Mouse (Mus musculus): Measurements from ENCODE around the gene Bcar1. TPM values are rescaled to one million over a fixed set of nuclear protein-coding genes. Genes with fewer than 3 reads are reported as not detected.

Bcar1 gene
- polyA plus RNA-seq, 1 experiment from 2014 or later = 61.5 TPM

DNA sequence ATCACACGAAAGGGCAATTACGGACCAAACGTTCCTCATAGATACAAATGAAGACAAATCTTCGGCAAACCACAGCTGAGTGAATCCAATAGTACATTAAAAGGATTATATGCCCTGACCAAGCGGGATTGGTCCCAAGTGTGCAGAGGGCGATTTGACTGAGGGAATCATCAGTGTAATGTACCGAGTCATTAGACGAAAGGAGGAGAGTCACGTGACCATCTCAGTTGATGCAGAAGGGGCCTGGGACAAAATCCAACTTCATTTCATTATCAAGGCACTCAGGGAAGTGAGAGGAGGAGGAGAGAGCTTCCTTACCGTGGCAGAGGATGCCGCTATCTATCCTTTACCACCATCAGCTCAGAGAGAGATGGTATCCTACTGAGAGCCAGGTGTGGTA, 62.5 kb downstream of the Bcar1 start:
- Histone ChIP-seq H3K9me3 (0 out of 2 replicates have a peak, but pooled peaks cover 5% of the 10 kb centered on the region), H3K4me1 (no peaks in the 10 kb centered on the region), H3K4me3 (no peak overlapping the region), H3K36me3 (no peaks in the 10 kb centered on the region), H3K9ac (no peak overlapping the region), H3K27ac (no peak overlapping the region), H3K4me2 (replicated peaks) (no peak overlapping the region), H3K27me3 (replicated peaks) (no peaks in the 10 kb centered on the region)
- whole genome bisulfite sequencing = 61% methylated on average over 11 of the region's 11 CpGs
- no peak for ATAC-seq (ENCODE audit: low FRiP score, low read depth)

DNA sequence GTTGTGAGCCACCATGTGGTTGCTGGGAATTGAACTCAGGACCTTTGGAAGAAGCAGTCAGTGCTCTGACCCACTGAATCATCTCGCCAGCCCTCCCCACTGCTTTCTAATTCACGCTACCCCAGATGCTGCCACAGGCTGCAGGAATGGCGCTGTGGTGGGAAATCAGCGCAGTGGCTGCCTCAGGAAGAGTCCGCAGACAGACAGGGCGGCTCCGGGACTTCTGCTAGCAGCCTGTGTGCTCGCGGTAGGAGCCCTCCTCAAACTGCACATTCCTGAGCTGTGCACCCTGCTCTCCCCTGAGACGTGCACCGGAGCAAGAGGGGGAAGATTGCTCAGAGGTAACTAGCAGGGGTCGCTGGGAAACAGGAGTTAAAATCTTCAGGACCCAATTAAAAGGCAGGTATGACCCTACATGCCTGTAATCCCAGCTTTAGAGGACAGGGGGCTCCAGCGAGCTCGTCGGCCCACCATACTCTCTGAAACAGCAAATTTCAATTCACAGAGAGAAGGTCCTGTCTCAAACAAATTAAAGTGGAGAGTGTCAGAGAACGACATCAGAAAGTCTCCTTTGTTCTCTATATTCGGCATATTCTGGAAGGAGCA, 63.1 kb downstream of the Bcar1 start:
- H3K9ac ChIP-seq = no peak overlapping the region
- no peak overlapping the region for H3K27ac ChIP-seq
- H3K9me3 ChIP-seq = 0 out of 2 replicates have a peak, but pooled peaks cover 6% of the 10 kb centered on the region
- no peaks in the 10 kb centered on the region for H3K36me3 ChIP-seq
- ATAC-seq (ENCODE audit: low FRiP score, low read depth) = no peak
- H3K4me1 ChIP-seq = no peaks in the 10 kb centered on the region
- no peaks in the 10 kb centered on the region for H3K27me3 ChIP-seq (replicated peaks)
- H3K4me2 ChIP-seq (replicated peaks) = 0 out of 2 replicates have a peak overlapping the region, but pooled peaks have one; percentile 7
- WGBS = 39% methylated on average over 17 of the region's 17 CpGs
- H3K4me3 ChIP-seq = no peak overlapping the region

DNA sequence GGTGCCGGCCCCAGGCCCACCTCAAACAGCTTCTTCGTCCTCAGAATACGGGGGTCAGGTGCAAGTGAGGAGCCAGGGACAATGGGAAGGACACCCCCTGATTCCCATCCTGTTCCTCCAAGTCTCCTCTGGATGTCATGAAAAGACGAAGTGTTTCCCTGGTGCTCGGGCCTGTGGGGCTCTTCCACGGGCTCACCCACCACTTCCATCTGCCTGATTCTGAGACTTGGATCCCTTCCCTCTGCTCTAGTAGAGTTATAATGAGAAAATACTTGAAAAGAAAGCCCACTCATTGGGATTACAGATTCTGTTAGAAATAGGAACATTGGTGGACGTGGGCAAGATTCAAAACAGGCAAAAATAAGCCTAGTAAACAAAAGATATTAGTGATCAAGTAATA, 64.8 kb downstream of the Bcar1 start:
- Histone ChIP-seq H3K4me3 (no peak overlapping the region), H3K4me1 (no peaks in the 10 kb centered on the region), H3K9ac (no peak overlapping the region), H3K36me3 (no peaks in the 10 kb centered on the region), H3K4me2 (replicated peaks) (no peak overlapping the region), H3K27ac (no peak overlapping the region), H3K27me3 (replicated peaks) (no peaks in the 10 kb centered on the region), H3K9me3 (0 out of 2 replicates have a peak, but pooled peaks cover 6% of the 10 kb centered on the region)
- 90% methylated on average over 7 of the region's 7 CpGs for WGBS
- ATAC-seq (ENCODE audit: low FRiP score, low read depth) = no peak

DNA sequence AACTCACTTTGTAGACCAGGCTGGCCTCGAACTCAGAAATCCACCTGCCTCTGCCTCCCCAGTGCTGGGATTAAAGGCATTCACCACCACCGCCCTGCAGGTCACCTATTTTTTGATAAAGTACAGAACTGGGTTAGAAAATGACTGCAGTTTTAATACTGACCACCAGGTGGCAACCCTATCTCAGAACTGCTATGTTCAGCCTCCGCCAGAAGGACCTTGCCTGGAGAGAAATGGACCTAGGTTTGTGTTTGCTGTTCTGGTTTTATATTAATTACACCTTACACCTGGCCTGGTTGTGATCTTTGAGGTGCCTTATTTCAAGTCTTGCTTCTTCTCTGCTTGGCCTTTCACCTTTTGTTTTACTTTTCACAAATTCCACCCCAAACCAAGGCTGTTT, 65.5 kb downstream of the Bcar1 start:
- 38% methylated on average over 3 of the region's 3 CpGs for WGBS
- 0 out of 2 replicates have a peak, but pooled peaks cover 6% of the 10 kb centered on the region for H3K9me3 ChIP-seq
- H3K4me1 ChIP-seq = no peaks in the 10 kb centered on the region
- H3K4me3 ChIP-seq = no peak overlapping the region
- no peak overlapping the region for H3K27ac ChIP-seq
- no peak overlapping the region for H3K4me2 ChIP-seq (replicated peaks)
- no peak for ATAC-seq (ENCODE audit: low FRiP score, low read depth)
- no peaks in the 10 kb centered on the region for H3K27me3 ChIP-seq (replicated peaks)
- H3K9ac ChIP-seq = no peak overlapping the region
- no peaks in the 10 kb centered on the region for H3K36me3 ChIP-seq

DNA sequence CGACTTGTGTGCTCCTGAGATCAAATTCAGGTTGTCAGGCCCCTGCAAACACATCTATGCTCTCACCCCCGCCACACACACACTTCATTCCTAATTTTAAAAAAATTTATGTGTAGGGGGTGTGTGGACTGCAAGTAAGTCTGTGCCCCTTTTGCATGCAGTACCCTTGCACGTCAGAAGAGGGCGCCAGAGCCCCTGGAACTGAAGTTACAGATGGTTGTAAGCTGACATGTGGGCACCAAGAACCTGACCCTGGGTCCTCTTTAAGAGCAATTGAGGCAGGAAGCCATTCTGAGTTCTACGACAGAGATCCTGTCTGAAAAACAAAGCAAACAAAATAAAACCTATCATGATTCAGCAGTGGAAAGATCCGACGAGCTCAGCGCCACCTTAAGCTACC, 67.4 kb downstream of the Bcar1 start:
- H3K4me3 ChIP-seq = no peak overlapping the region
- no peaks in the 10 kb centered on the region for H3K27me3 ChIP-seq (replicated peaks)
- no peak overlapping the region for H3K9ac ChIP-seq
- 78% methylated on average over 8 of the region's 8 CpGs for WGBS
- H3K4me2 ChIP-seq (replicated peaks) = no peak overlapping the region
- 0 out of 2 replicates have a peak, but pooled peaks cover 6% of the 10 kb centered on the region for H3K9me3 ChIP-seq
- no peaks in the 10 kb centered on the region for H3K4me1 ChIP-seq
- ATAC-seq (ENCODE audit: low FRiP score, low read depth) = no peak
- H3K36me3 ChIP-seq = peaks cover 9% of the 10 kb centered on the region
- H3K27ac ChIP-seq = no peak overlapping the region

DNA sequence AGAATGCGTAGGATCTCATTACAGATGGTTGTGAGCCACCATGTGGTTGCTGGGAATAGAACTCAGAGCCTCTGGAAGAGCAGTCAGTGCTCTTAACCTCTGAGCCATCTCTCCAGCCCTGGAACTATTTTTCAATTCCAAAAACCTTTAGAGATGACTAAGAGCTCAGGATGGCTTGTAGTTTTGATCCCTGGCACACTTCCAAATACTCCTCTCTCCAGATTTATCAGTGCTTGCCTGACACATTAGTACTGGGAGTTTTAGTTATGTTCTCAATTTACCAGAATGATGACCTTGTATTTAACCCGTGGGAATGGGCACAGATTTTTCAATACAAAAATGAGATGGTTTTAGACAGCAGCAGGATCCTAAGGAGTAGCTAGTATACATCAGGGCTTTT, 76.9 kb downstream of the Bcar1 start:
- WGBS = 98% methylated on average over 2 of the region's 2 CpGs

DNA sequence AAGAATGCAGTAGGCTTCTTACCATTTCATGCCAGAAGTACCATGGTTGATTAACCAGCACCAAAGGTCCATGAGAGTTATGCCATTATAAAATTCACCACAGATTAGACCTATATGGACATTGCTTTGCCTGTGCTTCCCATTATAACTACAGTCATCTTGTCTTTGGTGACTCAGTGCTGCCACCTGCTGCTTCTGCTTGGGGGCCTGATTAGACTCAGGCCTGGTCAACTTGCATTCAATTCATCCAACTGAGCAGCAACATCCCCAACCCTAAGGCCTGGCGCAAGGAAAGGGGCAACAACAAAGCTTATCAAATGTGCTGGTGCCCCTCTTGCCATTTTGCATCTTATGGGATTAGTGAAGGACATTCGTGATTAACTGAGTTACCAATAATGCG, 81.1 kb downstream of the Bcar1 start:
- no peak overlapping the region for H3K4me3 ChIP-seq
- no peaks in the 10 kb centered on the region for H3K9me3 ChIP-seq
- no peaks in the 10 kb centered on the region for H3K27me3 ChIP-seq (replicated peaks)
- H3K4me2 ChIP-seq (replicated peaks) = no peak overlapping the region
- H3K36me3 ChIP-seq = peaks cover 24% of the 10 kb centered on the region
- no peak for ATAC-seq (ENCODE audit: low FRiP score, low read depth)
- WGBS = 91% methylated on average over 3 of the region's 3 CpGs
- H3K27ac ChIP-seq = no peak overlapping the region
- no peak overlapping the region for H3K9ac ChIP-seq
- H3K4me1 ChIP-seq = no peaks in the 10 kb centered on the region

More for the DNA sequence above, 76.9 kb downstream of the Bcar1 start:
- Histone ChIP-seq H3K36me3 (peaks cover 37% of the 10 kb centered on the region), H3K4me1 (no peaks in the 10 kb centered on the region), H3K27ac (no peak overlapping the region), H3K4me3 (no peak overlapping the region), H3K9ac (no peak overlapping the region), H3K27me3 (replicated peaks) (no peaks in the 10 kb centered on the region), H3K9me3 (no peaks in the 10 kb centered on the region), H3K4me2 (replicated peaks) (no peak overlapping the region)
- ATAC-seq (ENCODE audit: low FRiP score, low read depth) = no peak

Small RNA genes within 50 kb of the gene (microRNA-seq; reads per million reads assigned to microRNA genes)
- gene Mir7076 = not detected

Other genes starting within 250 kb of the Bcar1 start
- 6.3 and 6.8 TPM in 2 replicates for gene Wdr59, start 221.7 kb downstream of the Bcar1 start, polyA plus RNA-seq (2016; fragmentation: Nextera tagmentation; extraction: Ambion mirVana)
- 113 and 118 TPM in 2 replicates for gene Znrf1, start 207.7 kb downstream of the Bcar1 start, polyA plus RNA-seq (2016; fragmentation: Nextera tagmentation; extraction: Ambion mirVana)
- 0.46 and 0.49 TPM in 2 replicates for gene Ldhd, start 113.4 kb downstream of the Bcar1 start, polyA plus RNA-seq (2016; fragmentation: Nextera tagmentation; extraction: Ambion mirVana)
- 22.0 and 25.4 TPM in 2 replicates for gene Zfp1, start 100.4 kb downstream of the Bcar1 start, polyA plus RNA-seq (2016; fragmentation: Nextera tagmentation; extraction: Ambion mirVana)
- gene Ctrb1, start 52.8 kb downstream of the Bcar1 start, polyA plus RNA-seq (2016; fragmentation: Nextera tagmentation; extraction: Ambion mirVana) = not detected in 2 replicates
- 177 and 201 TPM in 2 replicates for gene Cfdp1, start 110.5 kb upstream of the Bcar1 start, polyA plus RNA-seq (2016; fragmentation: Nextera tagmentation; extraction: Ambion mirVana)
- 6.0 and 7.8 TPM in 2 replicates for gene Tmem170, start 132.9 kb upstream of the Bcar1 start, polyA plus RNA-seq (2016; fragmentation: Nextera tagmentation; extraction: Ambion mirVana)
- 4.8 and 4.9 TPM in 2 replicates for gene Chst5, start 166.6 kb upstream of the Bcar1 start, polyA plus RNA-seq (2016; fragmentation: Nextera tagmentation; extraction: Ambion mirVana)
- gene Tmem231, start 190.1 kb upstream of the Bcar1 start, polyA plus RNA-seq (2016; fragmentation: Nextera tagmentation; extraction: Ambion mirVana) = 15.3 and 16.3 TPM in 2 replicates
- 377 and 381 TPM in 2 replicates for gene Gabarapl2, start 196.9 kb upstream of the Bcar1 start, polyA plus RNA-seq (2016; fragmentation: Nextera tagmentation; extraction: Ambion mirVana)
- 9.9 and 11.1 TPM in 2 replicates for gene Adat1, start 248.5 kb upstream of the Bcar1 start, polyA plus RNA-seq (2016; fragmentation: Nextera tagmentation; extraction: Ambion mirVana)

Data from neural tube, embryonic 12.5 days (tissue).